Mouse (Mus musculus) bone marrow, adult 2 months (tissue): ENCODE results near the gene Map3k14.

Experiments used
- CTCF ChIP-seq: fragments of 200-500 bp; IDR thresholded peaks from 2 replicates; pipeline ENCODE4 v1.5.1; 2011; ENCODE audit warnings: low read length, control low read depth; ENCODE audit not compliant: control insufficient read depth, insufficient read depth
- POLR2A ChIP-seq: fragments of 200-500 bp; IDR thresholded peaks from 2 replicates; pipeline ENCODE4 v1.6.1; 2011; ENCODE audit warnings: low read depth, mild to moderate bottlenecking, control low read depth, low read length, borderline replicate concordance; ENCODE audit not compliant: control insufficient read depth

DNA sequence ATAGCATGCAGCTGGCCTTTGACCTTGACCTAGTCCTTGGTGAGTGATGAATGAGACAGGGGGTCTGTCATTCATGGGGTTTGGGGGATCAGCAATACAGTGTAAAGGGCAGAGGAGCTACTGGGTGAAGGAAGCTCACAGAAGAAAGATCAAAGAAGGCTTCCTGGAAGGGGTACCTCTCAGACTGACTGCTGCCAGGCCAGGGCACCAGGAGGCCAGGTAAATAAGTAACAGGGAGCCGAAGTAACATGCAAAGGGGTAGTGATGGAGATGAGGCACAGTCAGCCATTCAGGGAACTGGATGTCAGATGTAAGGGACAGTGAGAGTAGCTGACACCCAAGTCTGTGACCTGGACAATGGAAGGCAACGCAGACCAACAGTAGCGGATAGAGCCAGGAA, 5.6 kb upstream of the Map3k14 start:
- TF ChIP-seq CTCF (no peak), POLR2A (no peak)
